Mouse (Mus musculus) natural killer cell, adult 2 months (primary cell): ENCODE measurements at regions not wholly inside any gene's neighbourhood (a gene's known extent, or its start where the extent isn't known, plus 50 kb on each side); places are given as distances from the start of the nearest gene placed in this dataset.
"Not testable (repeated sequence)": the region's sequence is repeated elsewhere in the genome, so short reads cannot be mapped to it uniquely, and the experiment has no call there.

ENCODE experiments used
- DNase-seq, 2 experiments: peaks; one replicate each; pipeline ENCODE4 v3.0.0; 2022; ENCODE audit warnings: low spot score in 2 of 2

- DNase-seq: no peak
Measured at GRCm38 (mm10) chr15:5625367-5625766, 381.4 kb upstream of the Ptger4 start.

- DNase-seq: no peak
Measured at GRCm38 (mm10) chr15:5646673-5647072, 402.7 kb upstream of the Ptger4 start.

- DNase-seq: no peak
Measured at GRCm38 (mm10) chr15:5658796-5659195, 414.8 kb upstream of the Ptger4 start.

DNA sequence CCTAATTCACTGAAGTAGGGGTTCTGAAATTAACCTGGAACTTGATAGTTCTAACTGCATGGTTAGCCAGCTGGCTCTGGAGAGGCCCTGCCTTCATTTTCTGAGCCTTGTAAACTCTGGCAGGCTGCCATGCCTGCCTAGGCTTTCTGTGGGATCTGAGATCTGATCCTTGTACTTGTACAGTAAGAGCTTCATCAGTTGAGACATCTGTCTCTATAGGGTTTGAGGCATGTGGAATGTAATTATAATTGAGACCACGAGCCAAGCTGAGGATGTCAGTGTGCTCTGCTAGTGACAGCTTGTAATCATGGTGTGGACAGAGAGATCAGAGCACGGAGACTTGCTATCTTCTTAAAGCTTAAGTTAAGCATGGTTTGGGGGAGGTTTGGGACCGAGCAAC is 416.8 kb upstream of the Ptger4 start:
- DNase-seq: no peak

DNA sequence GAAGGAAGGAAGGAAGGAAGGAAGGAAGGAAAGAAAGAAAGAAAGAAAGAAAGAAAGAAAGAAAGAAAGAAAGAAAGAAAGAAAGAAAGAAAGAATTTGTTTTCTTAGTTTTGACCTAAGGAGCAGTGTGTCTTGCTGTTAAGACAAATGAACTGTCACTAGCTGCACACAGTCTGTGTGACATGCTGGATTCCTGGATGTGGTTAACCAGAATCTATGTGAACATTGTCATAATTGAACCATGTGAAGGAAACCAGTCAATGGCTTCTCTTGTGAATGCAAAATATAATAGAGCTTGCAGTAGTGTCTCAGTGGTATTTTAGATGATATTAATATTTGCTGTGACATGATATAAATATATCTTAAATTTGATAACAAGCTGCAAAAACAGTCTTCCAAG is 427.8 kb upstream of the Ptger4 start:
- no peak for DNase-seq

DNA sequence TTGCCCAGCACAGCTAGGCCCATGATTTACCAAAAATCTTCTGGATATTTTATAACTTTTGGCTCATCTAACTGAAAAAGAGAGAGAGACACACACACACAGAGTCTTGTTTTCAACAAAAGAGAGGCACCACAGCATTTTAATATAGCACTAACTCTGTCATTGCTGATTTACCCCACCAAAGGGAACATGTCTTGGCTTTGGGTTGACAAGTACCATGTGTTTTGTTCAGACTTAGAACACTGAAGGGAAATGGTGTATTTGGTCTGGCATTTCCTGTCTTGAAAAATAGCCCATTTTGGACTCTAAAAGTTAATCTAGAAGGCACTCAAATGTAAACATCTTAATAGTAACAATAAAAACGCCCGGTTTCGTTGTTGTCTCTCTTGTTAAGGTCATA is 432.7 kb upstream of the Ptger4 start:
- DNase-seq: no peak

- no peak for DNase-seq
Measured at GRCm38 (mm10) chr15:5693810-5694209, 449.8 kb upstream of the Ptger4 start.

DNA sequence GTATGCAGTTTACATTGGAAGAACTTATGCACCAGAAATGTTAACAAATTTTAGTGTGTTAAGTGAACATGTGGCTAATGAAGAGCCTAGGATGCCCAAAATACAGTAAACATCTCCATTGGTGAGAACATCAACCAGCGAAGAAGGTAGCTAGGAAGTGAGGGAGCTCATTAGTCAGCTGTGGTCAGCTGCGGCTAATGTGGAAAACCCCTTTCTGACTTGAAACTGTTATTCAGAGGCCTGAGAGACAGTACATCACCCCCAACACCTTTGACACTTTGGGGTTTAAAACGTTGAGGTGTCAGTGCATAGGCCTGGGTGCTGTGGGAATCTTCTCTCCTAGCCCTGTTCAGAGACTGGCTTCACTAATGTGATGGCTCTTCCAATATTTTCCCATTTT is 451.0 kb upstream of the Ptger4 start:
- peak; percentile 72 to 87 for DNase-seq

GRCm38 (mm10) chr15:5708454-5708853 is 464.5 kb upstream of the Ptger4 start:
- no peak for DNase-seq

DNA sequence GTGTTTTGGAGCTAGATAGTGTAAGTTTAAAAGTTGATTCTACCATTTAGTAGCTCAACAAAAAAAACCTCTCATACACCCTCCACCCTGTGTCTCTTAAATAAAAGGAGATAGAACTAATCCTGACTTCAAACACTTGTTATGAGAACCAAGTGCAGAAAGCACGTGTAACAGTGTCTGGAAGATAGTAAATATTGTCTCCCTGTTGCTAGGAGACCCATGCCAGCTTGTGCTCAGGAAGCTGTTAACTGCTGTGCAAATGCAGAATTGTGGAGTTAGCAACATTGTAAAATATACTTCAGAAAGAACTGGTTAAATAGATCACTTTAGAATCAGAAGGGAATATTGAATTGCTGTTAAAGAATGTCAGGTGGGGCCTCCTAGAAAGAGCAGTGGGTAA is 496.7 kb upstream of the Ptger4 start:
- DNase-seq: no peak

DNA sequence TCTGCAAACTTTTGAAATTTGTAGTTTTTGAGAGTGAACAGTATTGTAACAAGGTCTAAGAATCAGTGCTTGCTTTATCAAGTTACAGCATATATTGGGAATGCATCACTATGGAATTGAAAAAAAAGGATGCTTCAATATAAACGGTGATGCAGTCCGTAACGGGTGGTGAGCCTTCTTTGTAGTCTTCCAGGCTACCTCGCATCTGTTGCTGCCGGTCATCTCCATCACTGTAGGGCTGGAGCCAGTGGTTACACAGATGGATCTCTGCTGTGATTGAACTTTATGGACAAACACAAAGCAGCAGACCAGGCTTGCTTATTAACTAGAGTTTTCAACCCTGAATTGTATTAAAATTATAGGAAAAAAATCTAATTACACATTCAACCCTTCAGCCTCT is 499.9 kb upstream of the Ptger4 start:
- no peak for DNase-seq

GRCm38 (mm10) chr15:5758690-5759089 is 514.7 kb upstream of the Ptger4 start:
- no peak for DNase-seq

DNA sequence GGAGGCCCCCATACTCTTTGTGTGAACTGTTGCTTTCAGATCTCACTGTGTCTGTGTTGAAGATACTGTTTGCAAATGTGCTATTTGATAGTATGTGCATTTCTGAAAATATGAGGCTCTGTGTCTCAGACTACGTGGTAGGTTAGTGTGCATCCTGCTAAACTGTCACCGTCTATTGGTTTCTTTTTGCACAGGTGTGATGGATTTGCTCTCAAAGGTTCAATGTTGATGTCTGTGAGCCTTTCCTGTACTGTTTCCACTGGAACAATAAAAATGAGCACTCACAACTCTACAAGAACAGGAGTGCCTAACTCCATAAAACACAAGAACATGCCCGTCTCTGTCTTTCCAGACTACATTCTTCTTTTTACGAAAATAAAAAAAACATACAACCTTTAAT is 518.2 kb upstream of the Ptger4 start:
- DNase-seq: no peak

GRCm38 (mm10) chr15:5777074-5777473 is 522.5 kb upstream of the Dab2 start:
- no peak for DNase-seq

- DNase-seq: no peak
Measured at GRCm38 (mm10) chr15:5799917-5800316, 499.7 kb upstream of the Dab2 start.

DNA sequence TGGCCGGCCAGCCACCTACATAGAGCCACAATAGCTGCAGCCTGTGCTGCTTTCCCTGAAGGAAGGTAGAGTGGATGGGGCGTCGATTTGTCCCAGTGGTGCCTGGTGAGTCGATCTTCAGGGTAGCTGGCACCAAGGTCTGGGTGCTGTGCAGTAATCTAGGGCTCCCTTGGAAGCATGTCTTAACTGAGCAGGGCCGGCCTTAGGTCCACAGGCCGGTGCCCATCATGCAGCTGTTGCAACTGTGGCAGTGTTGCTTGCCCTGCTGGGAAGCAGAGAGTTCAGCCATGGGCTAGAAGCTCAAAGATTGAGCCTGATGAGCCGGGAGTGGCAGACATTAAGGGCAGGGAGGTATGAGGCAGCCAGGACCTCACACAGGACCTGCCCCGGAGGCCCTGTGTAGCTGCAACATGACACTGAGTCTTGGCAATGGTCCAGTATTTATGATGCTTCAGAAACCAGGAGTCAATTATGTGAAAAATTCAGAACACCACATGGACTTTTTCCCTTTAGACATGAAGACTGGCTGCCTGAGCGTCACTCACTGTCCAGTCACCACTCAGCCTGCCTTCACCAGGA is 488.3 kb upstream of the Dab2 start:
- no peak for DNase-seq

DNA sequence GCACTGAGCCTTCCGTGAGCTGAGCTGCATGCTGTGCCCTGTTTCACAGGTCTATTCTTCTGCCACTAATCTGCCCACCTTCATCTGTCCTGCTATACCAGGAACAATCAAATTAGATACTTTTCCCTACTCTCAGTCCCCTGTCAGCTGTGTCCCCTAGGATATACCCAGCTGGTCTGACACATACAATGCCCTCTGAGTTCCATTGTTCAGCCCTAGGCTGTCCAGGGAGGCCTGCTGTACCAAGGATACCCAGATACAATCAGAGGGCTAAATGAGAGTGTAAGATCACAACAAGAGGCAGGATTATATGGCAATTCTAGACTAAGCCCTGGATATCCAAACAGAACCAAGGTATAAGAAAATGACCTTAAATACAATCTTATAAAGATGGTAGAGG is 487.6 kb upstream of the Dab2 start:
- DNase-seq: no peak

DNA sequence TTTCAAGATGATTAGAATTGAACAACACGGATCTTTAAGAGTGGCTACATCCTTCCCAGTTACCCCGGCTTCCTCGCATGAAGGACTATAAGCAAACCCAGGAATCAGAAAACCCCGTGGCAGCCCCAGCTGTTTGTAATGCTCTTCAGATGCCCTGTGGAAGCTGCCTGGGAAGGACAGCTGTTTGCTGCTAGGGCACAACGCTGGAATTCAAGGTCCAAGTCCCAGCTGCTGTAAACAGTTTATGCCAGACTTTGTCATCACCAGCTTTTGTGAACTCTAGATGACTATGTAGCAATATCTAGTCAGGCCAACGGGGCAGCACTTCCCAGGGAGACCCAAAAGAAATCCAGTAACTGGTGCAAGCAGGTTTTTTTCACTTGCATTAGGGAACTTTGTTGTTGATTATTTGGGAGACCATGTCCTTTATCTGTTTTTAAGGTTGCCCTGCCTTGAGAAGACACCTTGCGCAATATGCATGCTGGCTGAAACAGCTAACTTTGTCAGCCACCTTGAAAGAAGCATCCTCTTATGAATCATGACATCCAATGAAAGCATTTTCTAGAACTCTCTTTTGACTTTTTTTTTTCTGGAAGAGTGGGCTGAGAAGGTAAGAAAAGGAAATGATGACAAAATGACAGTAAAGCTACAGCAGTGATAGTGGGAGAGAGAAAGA is 481.5 kb upstream of the Dab2 start:
- no peak for DNase-seq

DNA sequence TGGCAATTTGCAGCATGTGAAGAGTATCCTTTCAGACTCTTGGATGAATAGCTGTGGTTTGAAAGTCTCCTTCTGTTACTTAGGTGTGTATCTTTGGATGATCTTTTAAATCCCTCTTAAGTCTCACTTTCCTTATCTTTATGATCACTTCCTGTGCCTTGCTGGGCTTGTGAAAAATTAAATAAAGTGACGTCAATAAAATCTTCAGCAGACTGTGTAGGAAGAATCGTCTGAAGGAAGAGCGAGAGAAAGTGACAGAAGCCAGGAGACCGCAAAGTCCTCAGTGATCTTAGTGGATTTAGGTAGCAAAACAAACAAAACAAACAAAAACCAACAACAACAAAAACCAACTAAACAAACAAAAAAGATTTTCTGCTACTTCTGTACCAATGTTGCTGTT is 459.6 kb upstream of the Dab2 start:
- no peak for DNase-seq

DNA sequence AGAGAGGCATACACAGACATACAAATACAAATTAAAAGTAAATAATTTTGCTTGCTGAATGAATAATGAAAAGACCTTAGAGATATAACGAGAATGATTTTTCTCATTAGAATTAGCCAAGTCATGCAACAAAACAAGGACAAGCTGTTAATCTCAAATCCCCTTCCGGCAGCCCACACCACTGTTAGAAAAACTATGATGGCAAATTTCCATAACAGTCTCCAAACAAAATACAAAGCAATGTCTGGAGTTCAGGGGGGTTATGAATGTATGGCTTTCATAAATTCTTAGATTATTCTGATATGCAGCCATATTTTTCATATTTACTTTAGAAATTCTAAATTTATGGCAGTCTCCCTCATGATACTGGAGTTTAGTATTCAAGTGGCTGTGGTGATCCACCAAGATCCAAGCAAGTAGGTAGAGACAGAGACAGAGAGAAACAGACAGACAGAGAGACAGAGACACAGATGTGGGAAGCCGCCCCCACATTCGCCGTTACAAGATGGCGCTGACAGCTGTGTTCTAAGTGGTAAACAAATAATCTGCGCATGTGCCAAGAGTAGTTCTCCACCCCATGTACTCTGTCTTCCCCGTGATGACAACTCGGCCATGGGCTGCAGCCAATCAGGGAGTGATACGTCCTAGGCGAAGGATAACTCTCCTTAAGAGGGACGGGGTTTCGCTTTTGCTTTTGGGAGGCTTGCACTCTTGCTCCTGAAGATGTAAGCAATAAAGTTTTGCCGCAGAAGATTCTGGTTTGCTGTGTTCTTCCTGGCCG is 458.0 kb upstream of the Dab2 start:
- not testable (repeated sequence) for DNase-seq

DNA sequence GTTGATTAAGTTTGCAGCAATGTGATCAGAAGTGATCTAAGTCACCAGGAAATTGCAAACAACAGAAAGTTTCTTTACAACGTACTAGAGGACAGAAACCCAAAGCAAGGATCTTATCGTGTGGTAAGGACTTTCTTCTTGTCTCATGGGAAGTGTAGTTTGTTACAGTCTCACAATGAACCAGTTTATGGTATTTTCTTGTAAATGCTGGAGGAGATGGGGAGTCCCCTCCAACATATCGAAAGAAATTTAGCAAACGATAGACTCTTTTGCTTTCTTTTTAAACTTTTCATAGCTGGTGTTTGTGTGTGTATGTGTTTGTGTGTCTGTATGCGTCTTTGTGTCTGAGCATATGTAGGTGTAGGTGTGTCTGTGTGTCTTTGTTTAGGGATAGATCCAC is 453.0 kb upstream of the Dab2 start:
- DNase-seq: no peak

DNA sequence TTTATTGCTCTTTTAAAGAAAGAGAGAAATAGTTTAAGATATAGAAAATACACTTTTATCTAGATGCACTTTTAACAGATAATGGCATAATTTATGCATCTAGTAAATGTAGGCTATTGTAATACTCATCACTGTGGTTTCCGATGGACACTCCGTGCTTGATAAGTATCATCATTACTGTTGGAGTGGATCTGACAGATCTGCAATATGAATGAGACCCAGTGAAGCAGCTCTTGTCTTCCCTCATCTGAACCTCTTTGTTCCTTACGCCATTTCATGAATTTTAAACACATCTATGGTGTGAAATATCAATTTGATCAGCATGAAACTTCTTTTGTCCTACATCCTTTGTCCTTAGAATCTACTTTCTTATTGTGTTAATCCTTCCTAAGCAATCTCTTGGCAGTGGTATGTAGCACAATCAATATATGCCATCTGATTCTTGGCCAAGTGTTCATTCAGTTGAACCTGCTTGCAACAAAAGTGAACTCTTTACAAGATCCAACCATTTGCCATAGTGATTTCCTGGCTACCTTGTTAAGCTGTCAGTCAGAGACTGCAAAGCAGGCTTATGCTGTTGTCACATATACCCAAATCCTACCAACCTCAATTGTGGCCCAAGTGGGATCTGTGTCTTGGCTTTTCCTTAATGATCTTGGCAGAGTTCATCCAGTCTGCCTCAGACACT is 452.0 kb upstream of the Dab2 start:
- DNase-seq: no peak

GRCm38 (mm10) chr15:5852523-5852922 is 447.1 kb upstream of the Dab2 start:
- DNase-seq: no peak
